In genomic region chr7:73740111-73741035, GRCm38 (mm10) we compare ENCODE assay signal across 8 mouse cellular contexts. TPM values are rescaled to one million over a fixed set of nuclear protein-coding genes. Genes with fewer than 3 reads are reported as not detected.
DNase-seq lines count a peak whose midpoint lies in the region; ATAC-seq lines count a peak whose summit lies in the region.

Fam174b (plus strand) TSS chr7:73740302.

- H3K9ac ChIP-seq in hindbrain, embryonic 12.5 days, result peak within 1 kb of the TSS; percentile 65
- peak within 1 kb of the TSS; percentile 75 for H3K9ac ChIP-seq in lung, embryonic 16.5 days (ENCODE audit: low read length)

- peak; percentile 72 for ATAC-seq in frontal cortex, adult (ENCODE audit: low TSS enrichment)
- peak; percentile 87 for ATAC-seq in hindbrain, embryonic 12.5 days (ENCODE audit: low FRiP score)
- ATAC-seq in lung, embryonic 16.5 days (ENCODE audit: low read depth), result peak; percentile 91

- H3K9me3 ChIP-seq in hindbrain, embryonic 12.5 days (replicated peaks), result no peaks in the 10 kb centered on the region
- H3K9me3 ChIP-seq in lung, embryonic 16.5 days (ENCODE audit: control insufficient read depth, low read length), result no peaks in the 10 kb centered on the region

- peaks cover 21% of the 10 kb centered on the region; the same call in 1 of the 2 replicates for H3K4me1 ChIP-seq in hindbrain, embryonic 12.5 days
- H3K4me1 ChIP-seq in lung, embryonic 16.5 days (replicated peaks; ENCODE audit: control insufficient read depth, insufficient read depth, low read length), result peaks cover 12% of the 10 kb centered on the region

- peaks cover 22% of the 10 kb centered on the region for H3K27me3 ChIP-seq in hindbrain, embryonic 12.5 days
- peaks cover 7% of the 10 kb centered on the region; the same call in 1 of the 2 replicates for H3K27me3 ChIP-seq in lung, embryonic 16.5 days (ENCODE audit: control insufficient read depth, insufficient read depth, low read depth, low read length)

- H3K4me2 ChIP-seq in hindbrain, embryonic 12.5 days (replicated peaks), result peak within 1 kb of the TSS; percentile 78
- H3K4me2 ChIP-seq in lung, embryonic 16.5 days (ENCODE audit: low read depth, low read length), result peak within 1 kb of the TSS; percentile 82

- H3K4me3 ChIP-seq in hindbrain, embryonic 12.5 days, result peak within 1 kb of the TSS; percentile 55
- peak within 1 kb of the TSS; percentile 61 for H3K4me3 ChIP-seq in lung, embryonic 16.5 days (ENCODE audit: low read length)

- peak; percentile 43 for DNase-seq in CD4-positive, CD25-positive, alpha-beta regulatory T cell, adult 2 months (ENCODE audit: low read depth, low spot score)
- peak; percentile 63 for DNase-seq in adrenal gland, postnatal 25 days
- DNase-seq in layer of hippocampus, postnatal 14 days (ENCODE audit: low spot score in 2 of 2), result peak; percentile 58 to 62
- peak; percentile 74 for DNase-seq in retina, embryonic 14.5 days (ENCODE audit: low spot score)
- peak; percentile 45 for DNase-seq in yolk sac, embryonic 10.5 days (ENCODE audit: low spot score)

- no peaks in the 10 kb centered on the region for H3K36me3 ChIP-seq in hindbrain, embryonic 12.5 days
- no peaks in the 10 kb centered on the region for H3K36me3 ChIP-seq in lung, embryonic 16.5 days (ENCODE audit: control insufficient read depth, insufficient read depth, low read length)

- WGBS in hindbrain, embryonic 12.5 days, result under 1% methylated on average over 94 of the region's 94 CpGs
- under 1% methylated on average over 94 of the region's 94 CpGs for WGBS in lung, embryonic 16.5 days

- peak within 1 kb of the TSS; percentile 58; the same call in 1 of the 2 replicates for H3K27ac ChIP-seq in hindbrain, embryonic 12.5 days
- peak within 1 kb of the TSS; percentile 66 for H3K27ac ChIP-seq in lung, embryonic 16.5 days (ENCODE audit: low read length)

RNA-seq across cellular contexts. Expression of gene Fam174b, which starts in this region (rescaled TPM):
- total RNA-seq in adrenal gland, postnatal 25 days (2021), result 6.6 and 9.6 TPM in 2 replicates
- 46.5 and 49.7 TPM in 2 replicates for polyA plus RNA-seq in hindbrain, embryonic 12.5 days (2016; fragmentation: Nextera tagmentation; extraction: Ambion mirVana)
- total RNA-seq in layer of hippocampus, postnatal 14 days (2021), result 10 to 100 TPM; 34.0 to 35.7 TPM
- polyA plus RNA-seq in lung, embryonic 16.5 days (2015; fragmentation: Nextera tagmentation; extraction: Ambion mirVana), result 63.4 and 65.6 TPM in 2 replicates

Comparison
In these comparisons a context has a peak if more than half of its experiments do, and no peak if none do; other contexts are left out.
1. Peak in every context shown above with its lines: DNase-seq, ATAC-seq, H3K4me3 ChIP-seq and H3K27ac ChIP-seq.